Mouse (Mus musculus): ENCODE measurements around the gene Nab1.

DNA sequence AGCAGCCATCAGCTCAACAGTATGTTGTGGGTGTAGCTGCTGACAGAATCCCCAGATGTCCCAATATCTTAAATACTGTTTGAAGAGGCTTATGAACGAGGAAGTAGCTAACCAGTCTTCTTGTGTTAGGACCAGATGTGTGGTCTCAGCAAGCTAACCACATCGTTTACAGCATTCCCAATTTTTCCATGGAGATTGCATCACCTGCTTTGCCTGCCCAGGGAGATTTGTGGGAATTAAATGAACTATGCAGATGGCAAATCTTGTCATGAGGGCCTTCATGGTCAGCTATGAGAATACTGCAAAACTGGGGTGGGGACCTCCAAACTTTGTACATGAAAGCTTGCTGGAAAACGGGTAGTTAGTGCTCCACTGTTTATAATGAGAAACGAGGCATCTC, 30.2 kb downstream of the Nab1 start:
- TF ChIP-seq CTCF (IDR thresholded peaks at IDR 0.05; ENCODE audit: control insufficient read depth, insufficient read depth, low read length) (no peak), POLR2A (IDR thresholded peaks at IDR 0.05; ENCODE audit: borderline replicate concordance, control insufficient read depth, low read depth, low read length) (no peak)
